Mouse (Mus musculus): ENCODE data around the gene E2f6. TPM values are rescaled to one million over a fixed set of nuclear protein-coding genes. Genes with fewer than 3 reads are reported as not detected.

E2f6 gene
- total and polyA plus RNA-seq, 3 experiments, result 35.4 to 67.0 TPM; not detected in 1

DNA sequence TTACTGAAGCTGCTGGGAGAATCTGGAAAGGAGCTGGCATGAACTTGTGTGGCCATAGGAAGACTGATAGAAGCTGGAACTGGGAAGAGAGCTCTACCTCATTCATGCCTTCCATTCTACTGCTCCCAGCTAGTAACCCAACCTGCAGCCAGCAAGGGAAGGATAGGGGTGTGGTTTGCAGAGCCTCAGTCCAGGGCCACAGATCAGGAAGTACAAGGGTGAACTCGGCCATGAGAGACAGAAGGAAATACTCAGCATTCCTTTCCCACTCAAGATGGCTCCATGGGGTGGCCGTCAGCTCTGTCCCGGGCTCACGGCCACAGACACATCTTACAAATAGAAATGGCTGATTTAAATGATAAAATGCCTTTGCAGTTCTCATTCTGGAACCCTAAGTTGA, 20.3 kb downstream of the E2f6 start:
- Histone ChIP-seq H3K4me1 (ENCODE audit: control insufficient read depth in 1 of 2, insufficient read depth in 2 of 2, low read length in 2 of 2) (no peaks in the 10 kb centered on the region; a peak in 2 of 4 replicates), H3K9ac (ENCODE audit: control insufficient read depth, low read depth, low read length, poor library complexity, severe bottlenecking) (no peak overlapping the region), H3K9me3 (replicated peaks; ENCODE audit: insufficient read depth, low read length) (no peaks in the 10 kb centered on the region), H3K4me3 (ENCODE audit: control insufficient read depth in 1 of 2, insufficient read depth in 1 of 2, low read depth in 2 of 2, low read length in 2 of 2) (no peak overlapping the region), H3K36me3 (ENCODE audit: control insufficient read depth in 1 of 2, insufficient read depth in 2 of 2, low read length in 2 of 2) (no peaks in the 10 kb centered on the region), H3K27ac (ENCODE audit: control insufficient read depth, low read depth, low read length) (no peak overlapping the region), H3K27me3 (ENCODE audit: control insufficient read depth in 1 of 2, insufficient read depth in 2 of 2, low read length in 2 of 2) (no peaks in the 10 kb centered on the region), H3K79me2 (ENCODE audit: control insufficient read depth, insufficient read depth, low read length, poor library complexity) (no peaks in the 10 kb centered on the region)
- no peak for DNase-seq (ENCODE audit: low read depth, low spot score)
- TF ChIP-seq MEF2A (IDR thresholded peaks at IDR 0.05; ENCODE audit: extremely low read depth, insufficient replicate concordance, low read depth, low read length, poor library complexity, severe bottlenecking) (no peak), E2F4 (IDR thresholded peaks at IDR 0.05; ENCODE audit: borderline replicate concordance, low read depth, low read length) (no peak), POLR2AphosphoS5 (IDR thresholded peaks at IDR 0.05; ENCODE audit: borderline replicate concordance, low read depth, low read length) (no peak), MAFK (IDR thresholded peaks at IDR 0.05; ENCODE audit: borderline replicate concordance, low read depth, low read length) (no peak), ZC3H11A (IDR thresholded peaks at IDR 0.05; ENCODE audit: low read depth, low read length) (no peak), POLR2A (IDR thresholded peaks at IDR 0.05; ENCODE audit: control insufficient read depth in 1 of 2, insufficient read depth in 1 of 2, low read depth in 1 of 2, low read length in 2 of 2, poor library complexity in 1 of 2) (no peak), CHD1 (IDR thresholded peaks at IDR 0.05; ENCODE audit: low read depth, low read length) (no peak), ELF1 (IDR thresholded peaks at IDR 0.05; ENCODE audit: low read depth, low read length) (no peak), MYC (IDR thresholded peaks at IDR 0.05; ENCODE audit: low read depth, low read length) (no peak), RCOR1 (IDR thresholded peaks at IDR 0.05; ENCODE audit: low read depth, low read length) (no peak), BHLHE40 (IDR thresholded peaks at IDR 0.05; ENCODE audit: borderline replicate concordance, low read depth, low read length) (no peak), CTCF (IDR thresholded peaks at IDR 0.05 in 2 of 3, conservative IDR thresholded peaks at IDR 0.05 in 1 of 3; ENCODE audit: control insufficient read depth in 1 of 3, insufficient read depth in 1 of 3, low read depth in 2 of 3, low read length in 3 of 3, poor library complexity in 1 of 3, severe bottlenecking in 1 of 3) (no peak), ZKSCAN1 (IDR thresholded peaks at IDR 0.05; ENCODE audit: low read depth, low read length) (no peak), SMC3 (IDR thresholded peaks at IDR 0.05; ENCODE audit: low read depth, low read length) (no peak), SIN3A (IDR thresholded peaks at IDR 0.05; ENCODE audit: low read length) (no peak), JUND (IDR thresholded peaks at IDR 0.05; ENCODE audit: low read depth, low read length) (no peak)

DNA sequence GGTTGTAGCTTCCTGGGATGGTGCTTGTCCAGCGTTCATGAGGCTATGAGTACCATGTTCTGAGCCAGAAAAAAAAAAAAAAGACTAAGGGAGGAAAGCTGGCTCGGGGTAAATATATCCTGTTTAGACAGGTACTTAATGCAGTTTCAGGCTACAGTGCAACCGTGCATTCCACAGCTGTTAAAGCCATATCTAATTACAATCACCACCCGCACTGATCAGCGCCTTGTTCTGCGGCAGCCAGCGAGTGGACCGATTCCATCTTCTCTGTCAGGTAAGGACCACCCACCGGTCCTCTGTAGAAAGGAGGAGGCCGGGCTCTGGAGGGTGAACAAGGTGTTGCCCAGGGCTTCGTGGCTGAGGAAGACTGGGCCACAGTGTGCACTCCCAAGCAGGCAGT, 23.9 kb downstream of the E2f6 start:
- no peaks in the 10 kb centered on the region for H3K27me3 ChIP-seq (ENCODE audit: control insufficient read depth in 1 of 2, insufficient read depth in 2 of 2, low read length in 2 of 2)
- TF ChIP-seq KAT2A (conservative IDR thresholded peaks at IDR 0.05; ENCODE audit: low read depth, low read length) (no peak), TBP (IDR thresholded peaks at IDR 0.05; ENCODE audit: low read depth, low read length) (no peak), ZKSCAN1 (IDR thresholded peaks at IDR 0.05; ENCODE audit: low read depth, low read length) (no peak), ELF1 (IDR thresholded peaks at IDR 0.05; ENCODE audit: low read depth, low read length) (no peak), BHLHE40 (IDR thresholded peaks at IDR 0.05; ENCODE audit: borderline replicate concordance, low read depth, low read length) (no peak), E2F4 (IDR thresholded peaks at IDR 0.05; ENCODE audit: borderline replicate concordance, low read depth, low read length) (no peak), SMC3 (IDR thresholded peaks at IDR 0.05; ENCODE audit: low read depth, low read length) (no peak), SIN3A (IDR thresholded peaks at IDR 0.05; ENCODE audit: low read length) (no peak), ZNF384 (IDR thresholded peaks at IDR 0.05; ENCODE audit: low read depth, low read length) (no peak), GATA1 (IDR thresholded peaks at IDR 0.05; ENCODE audit: low read depth, low read length) (no peak)
- no peaks in the 10 kb centered on the region for H3K9me3 ChIP-seq (replicated peaks; ENCODE audit: insufficient read depth, low read length)
- DNase-seq (ENCODE audit: low read depth, low spot score), result no peak
- H3K4me3 ChIP-seq (ENCODE audit: control insufficient read depth in 1 of 2, insufficient read depth in 1 of 2, low read depth in 2 of 2, low read length in 2 of 2), result no peak overlapping the region
- no peak overlapping the region for H3K9ac ChIP-seq (ENCODE audit: control insufficient read depth, low read depth, low read length, poor library complexity, severe bottlenecking)
- H3K79me2 ChIP-seq (ENCODE audit: control insufficient read depth, insufficient read depth, low read length, poor library complexity), result no peaks in the 10 kb centered on the region
- peaks cover 0 to 3% of the 10 kb centered on the region in 2 experiments; a peak in 2 of 4 replicates for H3K36me3 ChIP-seq (ENCODE audit: control insufficient read depth in 1 of 2, insufficient read depth in 2 of 2, low read length in 2 of 2)
- H3K4me1 ChIP-seq (ENCODE audit: control insufficient read depth in 1 of 2, insufficient read depth in 2 of 2, low read length in 2 of 2), result peaks cover 3 to 10% of the 10 kb centered on the region in 2 experiments; a peak in 3 of 4 replicates
- H3K27ac ChIP-seq (ENCODE audit: control insufficient read depth, low read depth, low read length), result no peak overlapping the region
